Mouse (Mus musculus) stomach, postnatal 0 days (tissue): ENCODE data around the gene Hoxa5. TPM values are rescaled to one million over a fixed set of nuclear protein-coding genes. Genes with fewer than 3 reads are reported as not detected.

Source experiments
- ATAC-seq: fragments of 200-750 bp; cut with Nextera tagmentation; 2 replicates; pipeline ENCODE4 v1.8.0; 2017; ENCODE audit not compliant: low FRiP score, low TSS enrichment
- DNase-seq: peaks from one replicate; pipeline ENCODE4 v3.0.0-alpha.2; 2016; ENCODE audit warnings: low spot score
- H3K27ac ChIP-seq: fragments of 300-500 bp; sonication (generic); replicated peaks from 2 replicates; pipeline ENCODE4 v1.5.1; 2014; ENCODE audit warnings: mild to moderate bottlenecking, control low read depth
- H3K27me3 ChIP-seq: fragments of 300-500 bp; sonication (generic); 2 replicates; pipeline ENCODE4 v1.6.1; 2014; ENCODE audit warnings: low read length; ENCODE audit not compliant: control insufficient read depth, insufficient read depth
- H3K36me3 ChIP-seq: fragments of 300-500 bp; sonication (generic); 2 replicates; pipeline ENCODE4 v1.6.1; 2014; ENCODE audit warnings: low read length, mixed read lengths; ENCODE audit not compliant: control insufficient read depth, insufficient read depth
- H3K4me1 ChIP-seq: fragments of 300-500 bp; sonication (generic); replicated peaks from 2 replicates; pipeline ENCODE4 v1.6.1; 2014; ENCODE audit warnings: antibody characterized with exemption; ENCODE audit not compliant: control insufficient read depth, insufficient read depth
- H3K4me2 ChIP-seq: fragments of 300-500 bp; sonication (generic); replicated peaks from 2 replicates; pipeline ENCODE4 v1.6.1; 2014; ENCODE audit warnings: low read depth, mild to moderate bottlenecking, control low read depth, moderate library complexity
- H3K4me3 ChIP-seq: fragments of 300-500 bp; sonication (generic); 2 replicates; pipeline ENCODE4 v1.5.1; 2014; ENCODE audit warnings: low read depth, low read length, control low read depth
- H3K9ac ChIP-seq: fragments of 300-500 bp; sonication (generic); 2 replicates; pipeline ENCODE4 v1.6.1; 2014; ENCODE audit warnings: mild to moderate bottlenecking, low read length, control low read depth, mixed read lengths
- H3K9me3 ChIP-seq: fragments of 300-500 bp; sonication (generic); 2 replicates; pipeline ENCODE4 v1.6.1; 2016; ENCODE audit warnings: low read length; ENCODE audit not compliant: control insufficient read depth
- CTCF ChIP-seq: IDR thresholded peaks from 2 replicates; pipeline ENCODE4 v1.5.1; 2016; ENCODE audit warnings: antibody characterized with exemption, low read depth, mild to moderate bottlenecking, moderate library complexity
- EP300 ChIP-seq: optimal IDR thresholded peaks from 2 replicates; pipeline ENCODE3; 2016; ENCODE audit warnings: antibody characterized with exemption
- WGBS: fragments of 180-500 bp; shearing (Covaris S2); extraction: QIAGEN DNeasy Blood & Tissue Kit; methylation state at CpG from one replicate; pipeline ENCODE4 v1.1.7; 2014; 5-methylcytosine and 5-hydroxymethylcytosine counted together
- polyA plus RNA-seq: library from polyadenylated mRNA; unstranded; fragments of >200 nt; fragmentation: Nextera tagmentation; extraction: Ambion mirVana; gene quantifications from 2 replicates; pipeline ENCODE4 v1.2.1, GENCODE M21; 2015

Gene Hoxa5
- polyA plus RNA-seq, 1 experiment from 2014 or later = 8.4 TPM

DNA sequence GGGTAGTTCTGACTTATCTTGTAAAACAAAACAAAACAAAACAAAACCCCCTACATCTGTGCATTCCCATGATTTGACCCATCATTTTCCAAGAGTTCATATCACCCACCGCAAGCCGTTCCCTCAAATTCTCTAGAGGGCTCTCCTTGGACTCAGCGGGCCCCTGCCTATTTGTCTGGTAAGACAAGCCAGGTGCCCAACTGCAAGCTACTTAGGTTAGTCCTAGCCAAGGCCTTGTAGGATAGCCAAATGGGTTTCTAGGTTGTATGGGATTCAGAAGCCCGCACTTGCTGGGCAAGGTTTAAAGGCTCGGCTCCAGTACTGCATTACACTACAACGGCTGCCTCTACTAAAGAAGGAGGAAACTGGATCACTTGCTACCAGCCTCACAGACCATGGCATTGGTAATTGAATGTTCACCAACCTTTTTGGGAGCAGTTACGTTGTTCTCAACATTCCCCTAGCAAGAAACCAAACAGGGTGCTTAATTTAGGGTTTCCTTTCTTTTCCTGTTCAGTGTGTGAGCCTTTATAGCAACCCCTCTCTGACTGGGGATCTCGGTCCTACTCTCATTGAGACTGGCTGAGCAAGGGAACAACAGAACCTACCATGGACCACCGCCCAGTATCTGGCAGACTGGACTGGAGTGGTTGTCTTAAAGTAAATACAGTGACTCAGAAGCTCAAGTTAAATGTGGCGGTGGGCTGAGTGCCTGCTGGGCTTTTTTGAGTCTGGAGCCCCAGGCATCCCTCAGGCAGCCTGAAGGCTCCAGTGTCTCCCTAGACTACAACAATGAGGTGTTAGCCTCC lies 33.2 kb upstream of the Hoxa5 start:
- Histone ChIP-seq H3K4me3 (no peak overlapping the region), H3K27ac (no peak overlapping the region), H3K4me1 (no peaks in the 10 kb centered on the region), H3K27me3 (peaks cover 63% of the 10 kb centered on the region), H3K4me2 (no peak overlapping the region), H3K9me3 (no peaks in the 10 kb centered on the region), H3K9ac (no peak overlapping the region), H3K36me3 (no peaks in the 10 kb centered on the region)
- ATAC-seq (no peak), DNase-seq (no peak)
- no peak for TF ChIP-seq EP300
- 13% methylated on average over 10 of the region's 10 CpGs for WGBS

DNA sequence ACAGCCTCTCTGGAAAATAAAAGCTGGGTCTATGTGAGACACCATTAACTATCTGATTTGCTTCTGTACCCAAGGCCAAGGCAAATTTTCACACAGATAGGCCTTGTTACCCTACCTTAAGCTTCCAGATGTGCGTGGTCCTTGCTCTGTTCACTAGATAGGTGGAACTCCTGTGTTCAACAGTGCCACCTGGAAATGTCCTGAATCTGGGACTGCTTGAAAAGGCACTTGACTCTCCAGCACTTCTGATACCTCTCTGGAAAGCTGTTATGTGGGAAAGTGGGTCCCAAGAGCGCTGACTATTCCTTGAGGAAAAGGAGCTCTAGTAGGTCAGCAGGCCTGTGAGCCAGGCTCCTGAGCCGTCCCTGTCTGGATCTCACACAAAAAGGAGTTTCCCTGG lies 32.4 kb upstream of the Hoxa5 start:
- Histone ChIP-seq H3K4me3 (no peak overlapping the region), H3K4me1 (no peaks in the 10 kb centered on the region), H3K4me2 (no peak overlapping the region), H3K36me3 (no peaks in the 10 kb centered on the region), H3K9me3 (no peaks in the 10 kb centered on the region), H3K9ac (no peak overlapping the region), H3K27me3 (peaks cover 60% of the 10 kb centered on the region), H3K27ac (no peak overlapping the region)
- ATAC-seq (no peak), DNase-seq (no peak)
- TF ChIP-seq EP300 (no peak), CTCF (no peak)
- WGBS = 11% methylated on average over 3 of the region's 3 CpGs

- 20% methylated on average over 6 of the region's 6 CpGs for WGBS
- no peak overlapping the region for H3K4me2 ChIP-seq
- no peak for ATAC-seq
Observed at GRCm38 (mm10) chr6:52235866-52236265, 31.5 kb upstream of the Hoxa5 start.

GRCm38 (mm10) chr6:52235267-52235666 lies 30.9 kb upstream of the Hoxa5 start:
- Histone ChIP-seq H3K27ac (no peak overlapping the region), H3K4me3 (no peak overlapping the region), H3K9ac (no peak overlapping the region), H3K36me3 (no peaks in the 10 kb centered on the region), H3K4me2 (no peak overlapping the region), H3K9me3 (no peaks in the 10 kb centered on the region), H3K27me3 (peaks cover 54% of the 10 kb centered on the region), H3K4me1 (no peaks in the 10 kb centered on the region)
- DNase-seq (no peak), ATAC-seq (no peak)
- WGBS = 32% methylated on average over 9 of the region's 9 CpGs
- no peak for TF ChIP-seq CTCF
- no peak for TF ChIP-seq EP300

More at GRCm38 (mm10) chr6:52235866-52236265, 31.5 kb upstream of the Hoxa5 start:
- no peak overlapping the region for H3K27ac ChIP-seq
- no peak for TF ChIP-seq EP300
- TF ChIP-seq CTCF = no peak
- H3K9ac ChIP-seq = no peak overlapping the region
- H3K27me3 ChIP-seq = peaks cover 55% of the 10 kb centered on the region
- DNase-seq = no peak
- H3K4me3 ChIP-seq = no peak overlapping the region
- no peaks in the 10 kb centered on the region for H3K36me3 ChIP-seq
- H3K9me3 ChIP-seq = no peaks in the 10 kb centered on the region
- H3K4me1 ChIP-seq = no peaks in the 10 kb centered on the region

DNA sequence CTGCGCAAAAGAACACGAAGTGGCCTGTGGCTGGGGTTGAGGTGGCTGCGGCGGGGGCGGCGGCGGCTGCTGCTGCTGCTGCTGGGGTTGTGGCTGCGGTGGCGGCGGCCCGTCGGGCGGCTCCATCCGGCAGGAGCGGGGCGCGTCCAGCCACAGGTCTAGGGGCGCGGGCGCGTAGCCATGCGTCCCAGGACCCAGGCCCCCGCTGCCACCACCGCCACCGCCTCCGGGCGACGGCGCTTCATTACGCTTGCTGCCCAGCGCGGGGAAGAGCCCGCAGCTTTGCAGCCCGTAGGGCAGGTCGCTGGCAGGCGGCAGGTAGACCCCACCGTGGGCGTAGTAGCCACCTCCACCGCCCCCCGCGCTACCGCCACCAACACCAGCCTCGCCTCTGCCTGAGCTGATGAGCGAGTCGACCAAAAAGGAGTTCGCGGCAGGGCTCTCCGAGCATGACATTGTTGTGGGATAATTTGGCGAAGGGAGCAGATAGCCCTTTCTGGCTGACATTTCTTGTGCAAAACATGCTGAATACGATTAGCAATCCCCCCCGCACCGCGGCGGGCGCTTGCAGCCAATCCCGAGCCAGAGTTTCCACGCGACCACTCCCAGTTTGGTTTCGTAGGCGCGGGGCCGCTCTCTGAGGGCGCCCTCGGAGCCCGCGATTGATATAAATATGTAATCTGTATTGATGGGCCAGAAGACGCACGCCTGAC lies 30.2 kb upstream of the Hoxa5 start:
- TF ChIP-seq EP300 = no peak
- TF ChIP-seq CTCF = no peak
- ATAC-seq = no peak
- H3K4me1 ChIP-seq = no peaks in the 10 kb centered on the region
- 2% methylated on average over 55 of the region's 68 CpGs for WGBS
- no peak overlapping the region for H3K4me2 ChIP-seq
- H3K9me3 ChIP-seq = no peaks in the 10 kb centered on the region
- no peaks in the 10 kb centered on the region for H3K36me3 ChIP-seq
- no peak overlapping the region for H3K27ac ChIP-seq
- no peak overlapping the region for H3K9ac ChIP-seq
- no peak overlapping the region for H3K4me3 ChIP-seq
- H3K27me3 ChIP-seq = peaks cover 51% of the 10 kb centered on the region
- DNase-seq = no peak
